Mouse (Mus musculus) brain, embryonic 14.5 days (tissue): Measurements from ENCODE around the gene Hmmr. TPM values are rescaled to one million over a fixed set of nuclear protein-coding genes. Genes with fewer than 3 reads are reported as not detected.

Experiments used
- DNase-seq: peaks from one replicate; pipeline ENCODE4 v3.0.0-alpha.2; 2011; ENCODE audit warnings: low read depth
- CTCF ChIP-seq: fragments of 200-500 bp; IDR thresholded peaks from 2 replicates; pipeline ENCODE4 v1.5.1; 2012; ENCODE audit warnings: inconsistent platforms, mild to moderate bottlenecking, moderate library complexity, borderline replicate concordance; ENCODE audit not compliant: insufficient read depth, insufficient read length; ENCODE audit errors: extremely low read depth
- POLR2A ChIP-seq: fragments of 200-500 bp; IDR thresholded peaks from 2 replicates; pipeline ENCODE4 v1.6.1; 2012; ENCODE audit warnings: mild to moderate bottlenecking, inconsistent platforms, borderline replicate concordance; ENCODE audit not compliant: poor library complexity, insufficient read depth, insufficient read length, severe bottlenecking; ENCODE audit errors: extremely low read depth
- polyA plus RNA-seq: library from polyadenylated mRNA; depleted of rRNA; stranded (reverse); fragments of >200 nt; gene quantifications from 2 replicates; pipeline ENCODE4 v1.2.3, GENCODE M21; 2012; rRNA removed

Gene Hmmr
- polyA plus RNA-seq, 1 experiment, result 8.0 TPM

- TF ChIP-seq CTCF, result no peak
- TF ChIP-seq POLR2A, result no peak
- DNase-seq, result peak; percentile 93
Observed at GRCm38 (mm10) chr11:40693366-40693951, 39.8 kb downstream of the Hmmr start.

DNA sequence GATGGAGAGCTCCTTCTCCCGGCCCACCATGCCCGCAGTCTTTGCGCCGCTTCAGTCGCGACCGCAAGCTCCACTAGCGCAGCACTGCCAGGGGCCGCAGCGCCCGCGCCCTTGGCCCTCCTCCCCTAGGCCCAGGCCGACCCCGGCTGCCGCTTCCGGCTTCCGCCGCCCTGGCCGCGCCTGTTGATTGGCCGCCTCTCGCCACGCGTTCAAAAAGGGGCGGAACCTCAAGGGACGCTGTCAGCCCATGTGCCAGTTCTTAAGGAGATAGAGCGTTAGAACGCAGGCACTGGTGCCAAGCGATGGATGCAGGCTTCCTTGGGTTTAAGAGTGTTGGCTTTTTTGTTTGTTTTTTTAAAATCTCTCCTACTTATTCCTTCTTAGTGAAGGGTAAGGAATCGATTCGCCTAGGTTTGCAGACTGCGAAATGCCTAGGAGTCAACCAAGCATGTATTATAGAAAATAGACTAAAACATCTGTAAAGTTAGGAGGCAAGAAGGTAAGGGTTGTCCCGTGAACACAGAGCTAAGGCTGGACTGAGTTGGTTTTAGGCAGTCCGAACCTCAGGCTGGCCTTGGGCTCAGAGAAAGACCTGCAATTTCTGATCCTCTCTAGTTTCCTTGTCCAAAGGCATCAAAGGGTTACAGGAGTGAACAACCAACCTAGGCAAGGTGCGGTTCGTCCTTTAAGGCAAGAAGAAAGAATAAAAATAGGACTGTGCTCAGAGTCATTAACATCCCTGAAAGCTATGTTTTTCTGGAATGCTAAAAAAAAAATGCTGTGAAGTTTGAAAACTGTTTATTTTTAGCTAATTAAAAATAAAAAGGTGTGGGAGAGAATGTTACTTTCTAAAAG, 40.5 kb downstream of the Hmmr start:
- TF ChIP-seq POLR2A, result peak; percentile 73
- TF ChIP-seq CTCF, result no peak
- peak; percentile 98 for DNase-seq

DNA sequence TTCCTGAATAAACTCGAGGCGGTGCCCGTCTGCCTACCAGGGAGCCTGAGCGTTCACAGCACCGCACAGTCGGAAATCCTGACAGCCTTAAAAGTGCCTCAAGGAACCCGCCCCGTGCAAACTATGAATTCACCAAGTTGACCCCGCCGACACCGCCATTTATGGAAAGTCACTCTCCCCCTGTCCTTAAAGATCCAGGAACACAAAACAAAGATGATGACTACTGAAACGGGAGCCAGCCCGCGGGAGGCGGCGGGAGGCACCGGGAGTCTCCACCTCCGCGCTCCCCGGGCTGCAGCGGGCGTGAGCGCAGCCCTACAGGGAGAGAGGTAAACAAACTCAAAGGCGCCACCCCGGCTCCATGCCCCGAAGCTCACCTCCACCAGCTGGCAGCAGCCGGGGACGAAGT, 41.1 kb downstream of the Hmmr start:
- no peak for DNase-seq
- 0 out of 2 replicates have a peak, but pooled peaks have one; percentile 0 for TF ChIP-seq CTCF
- TF ChIP-seq POLR2A, result no peak

- peak; percentile 15 for DNase-seq
Observed at GRCm38 (mm10) chr11:40690444-40691127, 42.6 kb downstream of the Hmmr start.

GRCm38 (mm10) chr11:40683295-40683694, 49.9 kb downstream of the Hmmr start:
- no peak for TF ChIP-seq POLR2A
- no peak for TF ChIP-seq CTCF
- peak; percentile 10 for DNase-seq

More at GRCm38 (mm10) chr11:40690444-40691127, 42.6 kb downstream of the Hmmr start:
- TF ChIP-seq POLR2A (no peak), CTCF (no peak)

DNA sequence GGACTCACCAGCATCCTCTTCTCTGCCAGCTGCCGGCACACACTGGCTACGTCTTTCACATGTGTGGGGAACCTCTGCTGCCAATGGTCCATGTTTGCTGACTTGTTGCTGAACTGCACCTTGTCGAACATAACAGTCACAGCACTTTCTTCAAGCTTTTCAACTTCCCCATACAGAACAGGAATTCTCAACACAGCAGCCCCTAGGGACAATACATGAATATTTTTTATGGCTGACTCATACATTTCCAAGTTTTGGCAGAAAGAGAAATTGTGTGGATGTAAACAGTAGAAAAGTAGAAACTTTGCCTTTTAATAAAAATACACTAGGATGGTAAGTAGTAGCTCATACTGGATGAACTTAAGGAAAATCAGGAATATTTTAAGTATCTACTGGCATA, 50.8 kb downstream of the Hmmr start:
- no peak for TF ChIP-seq POLR2A
- TF ChIP-seq CTCF, result no peak
- DNase-seq, result no peak

- TF ChIP-seq POLR2A, result no peak
- no peak for TF ChIP-seq CTCF
- DNase-seq, result no peak
Observed at GRCm38 (mm10) chr11:40677169-40677568, 56.1 kb downstream of the Hmmr start.

- TF ChIP-seq CTCF, result no peak
- no peak for TF ChIP-seq POLR2A
- no peak for DNase-seq
Observed at GRCm38 (mm10) chr11:40675014-40675730, 58.0 kb downstream of the Hmmr start.

Other genes starting within 250 kb of the Hmmr start
- 46.0 and 52.1 TPM in 2 replicates for gene Mat2b, start 38.2 kb downstream of the Hmmr start, polyA plus RNA-seq
- gene Nudcd2, start 245 bp upstream of the Hmmr start, polyA plus RNA-seq, result 28.9 and 29.5 TPM in 2 replicates
- 13.7 and 19.2 TPM in 2 replicates for gene Ccng1, start 21.9 kb upstream of the Hmmr start, polyA plus RNA-seq